ENCODE assay signal across 1 mouse cellular context in the genomic region with DNA sequence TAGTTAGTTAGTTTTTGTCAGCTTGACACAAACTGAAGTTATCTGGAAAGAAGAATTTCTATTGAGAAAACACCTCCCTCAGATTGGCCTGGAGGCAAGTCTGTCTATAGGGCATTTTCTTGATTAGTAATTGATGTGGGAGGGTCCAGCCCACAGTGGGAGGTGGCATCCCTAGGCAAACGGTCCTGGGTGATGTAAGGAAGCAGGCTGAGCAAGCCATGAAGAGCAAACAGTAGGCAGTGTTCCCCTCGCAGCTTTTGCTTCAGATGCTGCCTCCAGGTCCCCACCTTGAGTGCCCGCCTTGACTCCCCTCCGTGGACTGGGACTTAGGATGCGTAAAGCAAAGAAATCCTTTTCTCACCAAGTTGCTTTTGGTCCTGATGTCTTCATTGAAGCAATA.
TF ChIP-seq lines count a peak whose summit lies in the region.

No protein-coding gene starts in this region.

TF ChIP-seq in MEL, 35 proteins besides CTCF, POLR2A, EP300 and RAD21:
- no peak for TF ChIP-seq MAZ (IDR thresholded peaks at IDR 0.05; ENCODE audit: low read depth, low read length)
- no peak for TF ChIP-seq MYC (IDR thresholded peaks at IDR 0.05; ENCODE audit: low read depth, low read length)
- TF ChIP-seq NRF1 (IDR thresholded peaks at IDR 0.05; ENCODE audit: insufficient read depth, low read depth, low read length, poor library complexity, severe bottlenecking): no peak
- TF ChIP-seq CHD1 (IDR thresholded peaks at IDR 0.05; ENCODE audit: low read depth, low read length): no peak
- TF ChIP-seq JUND (IDR thresholded peaks at IDR 0.05; ENCODE audit: low read depth, low read length): no peak
- TF ChIP-seq ETS1 (IDR thresholded peaks at IDR 0.05; ENCODE audit: low read depth, low read length): no peak
- TF ChIP-seq ZKSCAN1 (IDR thresholded peaks at IDR 0.05; ENCODE audit: low read depth, low read length): no peak
- no peak for TF ChIP-seq BHLHE40 (IDR thresholded peaks at IDR 0.05; ENCODE audit: borderline replicate concordance, low read depth, low read length)
- TF ChIP-seq MAX (IDR thresholded peaks at IDR 0.05; ENCODE audit: low read length): no peak
- no peak for TF ChIP-seq MAFK (IDR thresholded peaks at IDR 0.05; ENCODE audit: borderline replicate concordance, low read depth, low read length)
